Mouse (Mus musculus) MEL (cell line): ENCODE measurements at regions not wholly inside any gene's neighbourhood (a gene's known extent, or its start where the extent isn't known, plus 50 kb on each side); places are given as distances from the start of the nearest gene placed in this dataset.
A peak's percentile ranks its signal among the peaks of the same experiment; 100 is the strongest.

Experiments
- DNase-seq: peaks from one replicate; pipeline ENCODE4 v3.0.0; 2011; ENCODE audit warnings: low read depth, low spot score
- H3K27ac ChIP-seq: 2 replicates; pipeline ENCODE4 v1.5.1; 2012; ENCODE audit warnings: low read depth, mild to moderate bottlenecking, control low read depth, low read length, moderate library complexity; ENCODE audit not compliant: control insufficient read depth
- H3K27me3 ChIP-seq, 2 experiments: fragments of 150-350 bp in 1 of 2; sonication (generic) in 1 of 2; 2 replicates each; pipeline ENCODE4 v1.6.1; 2012; ENCODE audit warnings: low read length in 2 of 2, mild to moderate bottlenecking in 2 of 2, improper control_type of control experiment in 1 of 2, moderate library complexity in 1 of 2; ENCODE audit not compliant: insufficient read depth in 2 of 2, control insufficient read depth in 1 of 2
- H3K36me3 ChIP-seq, 2 experiments: 2 replicates each; pipeline ENCODE4 v1.6.1; 2012 to 2014; ENCODE audit warnings: low read length in 2 of 2, improper control_type of control experiment in 1 of 2, inconsistent platforms in 1 of 2, mild to moderate bottlenecking in 1 of 2; ENCODE audit not compliant: insufficient read depth in 2 of 2, control insufficient read depth in 1 of 2
- H3K4me1 ChIP-seq, 2 experiments: fragments of 150-350 bp in 1 of 2; sonication (generic) in 1 of 2; 2 replicates each; pipeline ENCODE4 v1.6.1; 2012; ENCODE audit warnings: low read length in 2 of 2, improper control_type of control experiment in 1 of 2, mild to moderate bottlenecking in 1 of 2; ENCODE audit not compliant: insufficient read depth in 2 of 2, control insufficient read depth in 1 of 2
- H3K4me3 ChIP-seq, 2 experiments: fragments of 150-350 bp in 1 of 2; sonication (generic) in 1 of 2; 2 replicates each; pipeline ENCODE4 v1.5.1; 2012; ENCODE audit warnings: low read depth in 2 of 2, low read length in 2 of 2, mild to moderate bottlenecking in 2 of 2, moderate library complexity in 2 of 2, control low read depth in 1 of 2, improper control_type of control experiment in 1 of 2; ENCODE audit not compliant: control insufficient read depth in 1 of 2, insufficient read depth in 1 of 2
- H3K79me2 ChIP-seq: 2 replicates; pipeline ENCODE4 v1.6.1; 2012; ENCODE audit warnings: mild to moderate bottlenecking, low read length, moderate library complexity; ENCODE audit not compliant: control insufficient read depth, poor library complexity, insufficient read depth
- H3K9ac ChIP-seq: 2 replicates; pipeline ENCODE4 v1.6.1; 2012; ENCODE audit warnings: low read depth, mild to moderate bottlenecking, control low read depth, low read length, moderate library complexity; ENCODE audit not compliant: control insufficient read depth, poor library complexity, severe bottlenecking
- H3K9me3 ChIP-seq: fragments of 150-350 bp; sonication (generic); replicated peaks from 2 replicates; pipeline ENCODE4 v1.6.1; 2012; ENCODE audit warnings: mild to moderate bottlenecking, low read length, improper control_type of control experiment, moderate library complexity; ENCODE audit not compliant: insufficient read depth
- BHLHE40 ChIP-seq: IDR thresholded peaks from 2 replicates; pipeline ENCODE4 v1.6.1; 2012; ENCODE audit warnings: low read depth, mild to moderate bottlenecking, inconsistent platforms, low read length, improper control_type of control experiment, borderline replicate concordance
- CHD1 ChIP-seq: IDR thresholded peaks from 2 replicates; pipeline ENCODE4 v1.6.1; 2012; ENCODE audit warnings: low read depth, mild to moderate bottlenecking, inconsistent platforms, low read length, improper control_type of control experiment
- CHD2 ChIP-seq: IDR thresholded peaks from 2 replicates; pipeline ENCODE4 v1.6.1; 2011; ENCODE audit warnings: low read length, improper control_type of control experiment
- ETS1 ChIP-seq: IDR thresholded peaks from 2 replicates; pipeline ENCODE4 v1.6.1; 2012; ENCODE audit warnings: low read depth, mild to moderate bottlenecking, inconsistent platforms, low read length, improper control_type of control experiment, moderate library complexity
- GATA1 ChIP-seq: IDR thresholded peaks from 2 replicates; pipeline ENCODE4 v1.6.1; 2011; ENCODE audit warnings: low read depth, low read length, improper control_type of control experiment
- KAT2A ChIP-seq: conservative IDR thresholded peaks from 2 replicates; pipeline ENCODE4 v1.6.1; 2012; ENCODE audit warnings: low read depth, low read length, improper control_type of control experiment, inconsistent platforms
- MAFK ChIP-seq: IDR thresholded peaks from 2 replicates; pipeline ENCODE4 v1.6.1; 2011; ENCODE audit warnings: low read depth, mild to moderate bottlenecking, low read length, improper control_type of control experiment, borderline replicate concordance
- MAX ChIP-seq: IDR thresholded peaks from 2 replicates; pipeline ENCODE4 v1.6.1; 2011; ENCODE audit warnings: low read length, improper control_type of control experiment
- MAZ ChIP-seq: IDR thresholded peaks from 2 replicates; pipeline ENCODE4 v1.6.1; 2012; ENCODE audit warnings: low read depth, mild to moderate bottlenecking, inconsistent platforms, low read length, improper control_type of control experiment
- MXI1 ChIP-seq: IDR thresholded peaks from 2 replicates; pipeline ENCODE4 v1.6.1; 2011; ENCODE audit warnings: mild to moderate bottlenecking, low read depth, low read length, improper control_type of control experiment
- MYC ChIP-seq: IDR thresholded peaks from 2 replicates; pipeline ENCODE4 v1.6.1; 2011; ENCODE audit warnings: low read depth, mild to moderate bottlenecking, low read length, improper control_type of control experiment, moderate library complexity
- RAD21 ChIP-seq: IDR thresholded peaks from 2 replicates; pipeline ENCODE4 v1.6.1; 2011; ENCODE audit warnings: mild to moderate bottlenecking, low read depth, low read length, improper control_type of control experiment
- RCOR1 ChIP-seq: IDR thresholded peaks from 2 replicates; pipeline ENCODE4 v1.6.1; 2012; ENCODE audit warnings: low read depth, mild to moderate bottlenecking, inconsistent platforms, low read length, improper control_type of control experiment
- SMC3 ChIP-seq: IDR thresholded peaks from 2 replicates; pipeline ENCODE4 v1.6.1; 2011; ENCODE audit warnings: low read depth, low read length, improper control_type of control experiment
- TAL1 ChIP-seq: IDR thresholded peaks from 2 replicates; pipeline ENCODE4 v1.6.1; 2012; ENCODE audit warnings: mild to moderate bottlenecking, inconsistent platforms, low read length, moderate library complexity, mixed read lengths
- TBP ChIP-seq: IDR thresholded peaks from 2 replicates; pipeline ENCODE4 v1.8.0; 2011; ENCODE audit warnings: low read depth, low read length, improper control_type of control experiment
- TCF12 ChIP-seq: IDR thresholded peaks from 2 replicates; pipeline ENCODE4 v1.6.1; 2014; ENCODE audit warnings: low read depth, mild to moderate bottlenecking, inconsistent platforms, low read length, improper control_type of control experiment, moderate library complexity
- ZC3H11A ChIP-seq: IDR thresholded peaks from 2 replicates; pipeline ENCODE4 v1.6.1; 2012; ENCODE audit warnings: low read depth, mild to moderate bottlenecking, inconsistent platforms, low read length, improper control_type of control experiment
- ZMIZ1 ChIP-seq: IDR thresholded peaks from 2 replicates; pipeline ENCODE4 v1.6.1; 2012; ENCODE audit warnings: low read depth, mild to moderate bottlenecking, inconsistent platforms, low read length, improper control_type of control experiment, moderate library complexity
- ZNF384 ChIP-seq: IDR thresholded peaks from 2 replicates; pipeline ENCODE4 v1.6.1; 2012; ENCODE audit warnings: low read depth, mild to moderate bottlenecking, inconsistent platforms, low read length, improper control_type of control experiment

DNA sequence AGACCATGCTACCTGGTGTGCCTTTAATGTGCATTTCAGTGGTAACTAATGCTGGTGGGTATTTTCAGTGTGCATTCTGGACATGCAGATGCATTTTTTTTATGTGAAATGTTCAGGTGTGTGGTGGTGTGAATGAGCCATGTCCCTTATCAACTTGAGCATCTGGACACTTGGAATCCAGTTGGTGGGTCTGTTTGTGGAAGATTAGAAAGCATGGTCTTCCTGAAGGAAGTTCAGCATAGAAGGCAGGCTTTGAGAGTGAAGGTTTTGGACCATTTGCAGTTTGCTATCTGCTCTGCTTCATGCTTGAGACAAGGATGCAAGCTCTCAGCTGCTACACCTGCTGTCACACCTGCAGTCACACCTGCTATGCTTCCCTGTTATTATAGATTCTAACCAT, 207.5 kb upstream of the Map3k1 start:
- Histone ChIP-seq H3K36me3 (no peaks in the 10 kb centered on the region), H3K27me3 (peaks cover 0 to 2% of the 10 kb centered on the region in 2 experiments; a peak in 2 of 4 replicates), H3K79me2 (no peaks in the 10 kb centered on the region), H3K4me3 (no peak overlapping the region), H3K27ac (no peak overlapping the region), H3K4me1 (no peaks in the 10 kb centered on the region), H3K9me3 (no peaks in the 10 kb centered on the region), H3K9ac (no peak overlapping the region)
- DNase-seq: no peak
- peak; percentile 39; the same call in 1 of the 2 replicates for TF ChIP-seq TCF12
- no peak for TF ChIP-seq CHD2
- peak; percentile 35 for TF ChIP-seq TAL1
- no peak for TF ChIP-seq RAD21

DNA sequence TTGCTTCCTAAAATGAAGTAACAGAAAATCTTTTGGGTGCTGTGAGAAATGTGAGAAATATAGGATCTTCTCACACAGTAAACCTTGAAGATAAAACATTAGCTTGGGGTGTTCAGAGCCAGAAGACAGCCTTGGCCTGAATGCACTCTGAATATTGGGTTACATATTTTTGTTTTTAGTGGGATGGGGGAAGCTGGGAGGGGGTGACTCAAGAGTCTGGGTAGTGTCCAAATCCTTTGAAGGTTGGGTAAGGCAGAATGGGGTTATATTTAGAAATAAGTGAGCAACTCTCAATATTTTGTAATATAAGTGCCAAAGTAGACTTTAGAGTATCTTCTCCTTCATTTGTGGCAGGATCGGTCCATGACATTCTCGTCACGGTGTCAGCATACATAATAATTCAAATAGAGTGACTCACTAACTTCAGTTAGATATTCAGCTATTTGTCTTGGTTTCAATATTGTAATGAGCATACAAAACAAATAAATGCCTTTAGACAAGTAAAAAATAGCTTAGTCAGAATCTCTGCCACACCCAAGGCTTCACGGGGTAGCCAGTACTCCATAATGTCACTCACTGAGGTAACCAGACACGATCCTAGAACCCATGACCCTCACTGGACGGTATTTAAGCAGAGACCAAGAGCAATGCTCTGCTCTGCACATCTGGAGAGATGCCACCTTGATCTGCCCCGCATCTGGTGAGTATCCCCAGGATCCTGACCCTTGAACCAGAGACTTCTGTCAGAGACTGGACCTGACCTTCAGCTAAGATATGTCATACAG, 209.9 kb upstream of the Map3k1 start:
- Histone ChIP-seq H3K79me2 (no peaks in the 10 kb centered on the region), H3K27ac (no peak overlapping the region), H3K9me3 (no peaks in the 10 kb centered on the region), H3K36me3 (no peaks in the 10 kb centered on the region), H3K4me1 (no peaks in the 10 kb centered on the region), H3K9ac (no peak overlapping the region), H3K27me3 (peaks cover 0 to 2% of the 10 kb centered on the region in 2 experiments; a peak in 2 of 4 replicates), H3K4me3 (no peak overlapping the region)
- TF ChIP-seq TBP: no peak
- no peak for TF ChIP-seq CHD1
- no peak for TF ChIP-seq ZMIZ1
- TF ChIP-seq GATA1: no peak
- no peak for TF ChIP-seq KAT2A
- TF ChIP-seq MAX: no peak
- TF ChIP-seq MXI1: no peak
- no peak for TF ChIP-seq MAZ
- TF ChIP-seq ZC3H11A: no peak
- TF ChIP-seq ZNF384: no peak
- no peak for TF ChIP-seq MAFK
- no peak for TF ChIP-seq SMC3
- no peak for TF ChIP-seq ETS1
- TF ChIP-seq RCOR1: no peak
- no peak for TF ChIP-seq MYC
- no peak for TF ChIP-seq BHLHE40
- DNase-seq: no peak
